Mouse (Mus musculus): ENCODE measurements around the gene Fermt2. TPM values are rescaled to one million over a fixed set of nuclear protein-coding genes. Genes with fewer than 3 reads are reported as not detected.
"Not testable (repeated sequence)": the region's sequence is repeated elsewhere in the genome, so short reads cannot be mapped to it uniquely, and the experiment has no call there.

The Fermt2 gene
- polyA plus RNA-seq, 1 experiment from 2014 or later: 175 TPM

DNA sequence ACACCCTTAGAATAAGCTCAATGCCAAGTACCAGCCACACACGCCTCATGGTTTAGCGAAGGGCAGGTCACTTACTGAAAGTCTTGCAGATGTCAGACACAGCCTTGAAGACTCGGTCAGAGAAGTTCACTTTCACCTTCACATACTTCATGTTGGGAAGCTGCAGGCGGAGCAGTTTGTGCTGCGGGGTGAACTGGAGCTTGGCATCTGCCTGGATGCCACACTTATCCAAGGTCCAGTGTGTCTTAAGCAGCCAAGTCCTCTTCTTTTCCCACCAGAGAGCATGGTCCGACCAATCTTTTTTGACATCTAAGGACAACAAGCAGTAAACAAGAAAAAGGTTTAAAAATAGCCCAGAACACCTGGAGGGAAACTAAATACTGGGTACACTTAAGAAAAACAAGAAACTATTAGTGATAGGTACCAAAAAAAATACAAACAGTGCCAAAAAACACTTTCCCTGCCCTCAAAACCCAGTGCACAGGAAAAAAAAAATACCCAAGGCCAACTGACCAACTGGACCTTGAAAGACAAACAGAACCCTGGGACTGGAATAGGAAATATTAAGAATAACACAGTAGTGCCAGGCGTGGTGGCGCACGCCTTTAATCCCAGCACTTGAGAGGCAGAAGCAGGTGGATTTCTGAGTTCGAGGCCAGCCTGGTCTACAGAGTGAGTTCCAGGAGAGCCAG lies 25.4 kb downstream of the Fermt2 start:
- no peaks in the 10 kb centered on the region for H3K9me3 ChIP-seq

DNA sequence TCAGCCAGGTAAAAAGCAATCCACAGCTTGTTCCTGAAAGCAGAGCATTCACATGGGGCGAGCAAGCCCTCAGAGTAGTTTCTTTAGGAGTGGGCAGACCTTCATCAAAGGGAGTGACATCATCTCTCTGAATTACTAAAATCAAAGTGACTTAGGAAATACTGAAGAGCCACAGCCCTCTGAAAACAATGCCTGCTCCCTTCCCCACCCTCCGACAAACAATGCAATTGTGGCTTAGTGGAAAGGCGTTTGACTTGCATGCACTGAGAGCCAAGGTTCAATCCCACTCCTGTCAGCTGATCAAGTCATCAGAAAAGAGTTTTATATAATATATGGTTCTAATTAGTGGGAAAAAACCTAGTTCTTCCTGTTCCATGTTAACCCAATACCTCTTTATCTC lies 26.0 kb downstream of the Fermt2 start:
- Histone ChIP-seq H3K4me1 (peaks cover 40% of the 10 kb centered on the region), H3K27ac (no peak overlapping the region), H3K27me3 (ENCODE audit: insufficient read depth, poor library complexity, severe bottlenecking) (no peaks in the 10 kb centered on the region), H3K36me3 (peaks cover 45% of the 10 kb centered on the region), H3K4me3 (no peak overlapping the region), H3K9me3 (no peaks in the 10 kb centered on the region)
- 75% methylated on average over 3 of the region's 3 CpGs for WGBS
- DNase-seq (ENCODE audit: low spot score): no peak

More for the DNA sequence above, 25.4 kb downstream of the Fermt2 start:
- peaks cover 45% of the 10 kb centered on the region for H3K4me1 ChIP-seq
- DNase-seq (ENCODE audit: low spot score): no peak
- 87% methylated on average over 10 of the region's 10 CpGs for WGBS
- H3K4me3 ChIP-seq: no peak overlapping the region
- no peaks in the 10 kb centered on the region for H3K27me3 ChIP-seq (ENCODE audit: insufficient read depth, poor library complexity, severe bottlenecking)
- no peak overlapping the region for H3K27ac ChIP-seq
- peaks cover 41% of the 10 kb centered on the region for H3K36me3 ChIP-seq

DNA sequence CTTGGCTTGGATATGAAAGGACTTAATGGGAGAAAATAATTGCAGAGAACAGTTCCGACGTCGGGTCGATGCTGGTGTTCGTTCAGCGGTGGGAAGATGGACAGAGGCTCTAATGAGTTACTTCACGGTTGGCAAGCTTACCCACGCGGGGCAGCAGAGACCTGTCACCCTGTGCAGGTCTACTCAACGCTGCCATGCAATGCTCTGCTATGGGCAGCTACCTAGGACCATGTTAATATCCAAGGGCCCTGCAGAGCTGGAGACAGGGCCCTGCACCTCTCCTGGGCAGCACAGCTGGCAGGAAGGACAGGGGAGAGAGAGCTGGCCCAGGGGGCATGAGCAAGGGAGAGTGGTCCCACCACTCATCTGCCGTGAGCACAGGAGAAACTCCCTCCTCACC lies 29.9 kb downstream of the Fermt2 start:
- 95% methylated on average over 11 of the region's 11 CpGs for WGBS
- peaks cover 69% of the 10 kb centered on the region for H3K36me3 ChIP-seq

DNA sequence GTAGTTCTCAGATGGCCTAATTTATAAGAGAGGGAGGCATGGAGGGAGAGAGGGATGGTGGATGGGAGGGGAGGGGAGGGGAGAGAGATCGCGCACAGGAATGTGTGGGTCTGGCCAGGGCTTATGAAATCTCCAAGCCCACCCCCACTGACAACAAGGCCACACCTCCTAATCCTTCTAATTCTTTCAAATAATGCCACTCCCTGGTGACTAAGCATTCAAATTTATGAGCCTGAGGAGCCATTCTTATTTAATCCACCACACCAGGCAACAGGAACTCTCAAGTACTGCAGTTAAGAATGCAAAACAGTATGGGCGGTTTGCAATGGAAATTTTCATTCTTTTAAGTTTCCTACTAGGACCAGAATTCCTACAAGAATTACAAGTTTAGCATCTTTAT lies 32.8 kb downstream of the Fermt2 start:
- Histone ChIP-seq H3K9me3 (no peaks in the 10 kb centered on the region), H3K27me3 (ENCODE audit: insufficient read depth, poor library complexity, severe bottlenecking) (no peaks in the 10 kb centered on the region), H3K4me1 (peaks cover 13% of the 10 kb centered on the region), H3K4me3 (no peak overlapping the region), H3K27ac (no peak overlapping the region), H3K36me3 (peaks cover 68% of the 10 kb centered on the region)
- no peak for DNase-seq (ENCODE audit: low spot score)
- 98% methylated on average over 3 of the region's 3 CpGs for WGBS

More for the DNA sequence above, 29.9 kb downstream of the Fermt2 start:
- Histone ChIP-seq H3K9me3 (no peaks in the 10 kb centered on the region), H3K27me3 (ENCODE audit: insufficient read depth, poor library complexity, severe bottlenecking) (no peaks in the 10 kb centered on the region), H3K4me1 (peaks cover 12% of the 10 kb centered on the region), H3K27ac (no peak overlapping the region), H3K4me3 (no peak overlapping the region)
- DNase-seq (ENCODE audit: low spot score): no peak

DNA sequence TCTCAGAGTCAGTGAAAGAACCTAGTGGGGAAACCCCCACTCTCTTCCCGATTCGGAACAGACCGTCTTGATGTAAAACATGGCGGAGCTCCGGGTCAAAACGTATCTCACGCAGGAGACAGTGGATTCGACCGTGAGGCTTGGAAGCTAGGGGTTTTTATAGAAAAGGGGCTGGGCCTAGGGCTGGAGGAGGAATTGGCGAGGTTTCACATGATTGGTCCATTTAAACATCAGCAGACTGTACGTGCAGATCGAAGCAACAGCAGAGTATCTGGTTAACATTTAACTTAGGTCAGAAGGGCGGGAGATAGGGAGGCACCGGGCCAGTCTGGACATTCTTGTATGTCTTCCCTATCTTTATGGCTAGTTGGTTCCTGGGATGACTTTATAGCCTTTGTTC lies 34.1 kb downstream of the Fermt2 start:
- not testable (repeated sequence) for H3K4me3 ChIP-seq; DNase-seq (ENCODE audit: low spot score); H3K9me3 ChIP-seq; H3K27me3 ChIP-seq (ENCODE audit: insufficient read depth, poor library complexity, severe bottlenecking); H3K27ac ChIP-seq
- Histone ChIP-seq H3K4me1 (peaks cover 13% of the 10 kb centered on the region), H3K36me3 (peaks cover 72% of the 10 kb centered on the region)
- 91% methylated on average over 14 of the region's 14 CpGs for WGBS

DNA sequence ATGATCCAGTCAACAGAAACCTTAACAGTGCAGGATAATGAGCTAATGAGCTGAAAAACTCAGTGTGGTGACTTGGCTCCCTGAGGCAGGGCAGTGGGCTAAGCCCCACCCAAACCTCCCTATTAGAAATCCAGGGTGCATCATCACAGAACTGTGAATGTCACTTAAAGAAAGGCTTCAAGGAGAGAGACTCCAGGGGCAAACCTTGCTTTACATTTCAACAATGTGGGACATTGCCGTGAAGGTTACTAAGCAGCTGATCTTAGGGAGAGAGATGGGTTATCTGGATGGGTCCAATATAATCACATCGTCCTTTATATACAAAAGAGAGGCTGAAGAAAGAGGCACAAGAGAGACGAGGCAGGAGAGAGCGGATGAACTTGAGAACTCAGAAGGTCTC lies 36.0 kb downstream of the Fermt2 start:
- Histone ChIP-seq H3K9me3 (no peaks in the 10 kb centered on the region), H3K27me3 (ENCODE audit: insufficient read depth, poor library complexity, severe bottlenecking) (no peaks in the 10 kb centered on the region), H3K4me3 (no peak overlapping the region), H3K4me1 (peaks cover 5% of the 10 kb centered on the region; the same call in 1 of the 2 replicates), H3K27ac (no peak overlapping the region), H3K36me3 (peaks cover 63% of the 10 kb centered on the region)
- no peak for DNase-seq (ENCODE audit: low spot score)
- WGBS: 94% methylated on average over 4 of the region's 4 CpGs

DNA sequence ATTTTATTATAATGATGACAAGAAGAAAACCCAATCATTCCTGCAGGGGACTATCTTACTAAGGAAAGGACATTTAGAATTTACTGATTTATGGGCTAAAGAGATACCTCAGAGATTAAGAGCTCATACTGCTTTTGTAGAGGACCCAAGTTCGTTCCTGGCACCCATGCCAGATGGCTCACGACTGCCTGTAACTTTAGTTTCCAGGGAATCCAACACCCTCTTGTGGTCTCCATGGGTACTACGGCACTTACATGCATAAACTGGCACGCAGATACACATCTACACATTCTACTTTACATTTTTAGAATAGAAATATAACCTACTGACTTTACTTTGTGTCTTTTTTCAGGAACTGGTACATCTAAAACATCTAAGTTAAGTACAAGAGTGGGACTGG lies 37.2 kb downstream of the Fermt2 start:
- Histone ChIP-seq H3K4me1 (peaks cover 5% of the 10 kb centered on the region; the same call in 1 of the 2 replicates), H3K4me3 (no peak overlapping the region), H3K27me3 (ENCODE audit: insufficient read depth, poor library complexity, severe bottlenecking) (no peaks in the 10 kb centered on the region), H3K27ac (no peak overlapping the region), H3K36me3 (peaks cover 53% of the 10 kb centered on the region), H3K9me3 (no peaks in the 10 kb centered on the region)
- no peak for DNase-seq (ENCODE audit: low spot score)
- 91% methylated on average over 4 of the region's 4 CpGs for WGBS

DNA sequence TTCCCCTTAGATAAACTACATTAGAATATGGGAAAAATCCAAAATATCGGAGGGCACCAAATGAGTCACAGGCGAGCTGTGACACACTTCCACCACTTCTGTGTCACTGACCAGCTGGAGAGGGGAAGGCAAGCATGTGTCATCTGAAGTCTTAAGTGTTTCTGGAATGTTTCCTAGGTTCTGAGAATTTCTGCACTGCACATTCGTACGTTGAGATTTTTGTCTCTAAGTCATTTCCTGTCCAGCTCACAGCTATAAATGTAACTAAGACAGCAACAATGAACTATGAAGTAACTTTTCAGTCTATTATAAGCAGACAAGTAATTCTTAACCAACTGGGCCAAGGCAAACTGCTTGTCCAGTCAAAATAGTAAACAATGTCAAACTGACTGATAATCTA lies 37.9 kb downstream of the Fermt2 start:
- 60% methylated on average over 4 of the region's 4 CpGs for WGBS
- no peak overlapping the region for H3K27ac ChIP-seq
- H3K27me3 ChIP-seq (ENCODE audit: insufficient read depth, poor library complexity, severe bottlenecking): no peaks in the 10 kb centered on the region
- DNase-seq (ENCODE audit: low spot score): no peak
- H3K4me1 ChIP-seq: peaks cover 5% of the 10 kb centered on the region; the same call in 1 of the 2 replicates
- no peaks in the 10 kb centered on the region for H3K9me3 ChIP-seq
- no peak overlapping the region for H3K4me3 ChIP-seq
- H3K36me3 ChIP-seq: peaks cover 53% of the 10 kb centered on the region

DNA sequence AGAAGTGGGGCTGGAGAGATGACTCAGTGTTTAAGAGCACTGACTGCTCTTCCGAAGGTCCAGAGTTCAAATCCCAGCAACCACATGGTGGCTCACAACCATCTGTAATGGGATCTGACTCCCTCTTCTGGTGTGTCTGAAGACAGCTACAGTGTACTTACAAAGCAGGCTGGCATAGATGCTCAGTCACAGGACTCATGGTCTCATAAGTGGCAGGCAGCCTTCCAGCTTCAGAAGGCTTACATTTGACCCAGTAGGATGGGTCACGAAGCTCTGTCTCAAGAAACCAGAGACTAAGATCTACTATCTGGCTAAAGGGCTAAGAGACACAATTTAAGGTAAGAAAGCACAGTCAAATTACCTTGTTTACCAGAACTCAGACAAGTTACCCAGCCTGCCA lies 42.7 kb downstream of the Fermt2 start:
- H3K36me3 ChIP-seq: peaks cover 50% of the 10 kb centered on the region
- H3K4me1 ChIP-seq; H3K27me3 ChIP-seq (ENCODE audit: insufficient read depth, poor library complexity, severe bottlenecking); H3K27ac ChIP-seq; H3K9me3 ChIP-seq; H3K4me3 ChIP-seq; DNase-seq (ENCODE audit: low spot score): not testable (repeated sequence)
- WGBS: 91% methylated on average over 2 of the region's 2 CpGs

DNA sequence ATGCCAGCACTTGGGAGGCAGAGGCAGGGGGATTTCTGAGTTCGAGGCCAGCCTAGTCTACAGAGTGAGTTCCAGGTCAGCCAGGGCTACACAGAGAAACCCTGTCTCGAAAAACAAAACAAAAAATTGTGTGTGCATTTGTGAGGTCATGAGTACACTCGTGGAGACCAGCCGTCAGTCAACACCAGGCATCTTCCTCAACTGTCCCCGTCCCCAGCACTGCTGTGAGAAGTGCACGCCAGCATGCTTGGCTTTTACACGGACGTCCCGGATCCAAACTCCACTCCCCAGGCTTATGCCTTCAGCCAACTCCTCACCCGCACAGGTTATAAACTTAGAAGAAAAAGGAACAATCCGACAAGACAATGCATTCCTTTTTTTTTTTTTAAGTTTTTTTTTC lies 46.6 kb downstream of the Fermt2 start:
- Histone ChIP-seq H3K36me3 (peaks cover 62% of the 10 kb centered on the region), H3K4me1 (peaks cover 13% of the 10 kb centered on the region; the same call in 1 of the 2 replicates)
- H3K4me3 ChIP-seq; DNase-seq (ENCODE audit: low spot score); H3K9me3 ChIP-seq; H3K27me3 ChIP-seq (ENCODE audit: insufficient read depth, poor library complexity, severe bottlenecking); H3K27ac ChIP-seq: not testable (repeated sequence)
- 91% methylated on average over 11 of the region's 11 CpGs for WGBS

DNA sequence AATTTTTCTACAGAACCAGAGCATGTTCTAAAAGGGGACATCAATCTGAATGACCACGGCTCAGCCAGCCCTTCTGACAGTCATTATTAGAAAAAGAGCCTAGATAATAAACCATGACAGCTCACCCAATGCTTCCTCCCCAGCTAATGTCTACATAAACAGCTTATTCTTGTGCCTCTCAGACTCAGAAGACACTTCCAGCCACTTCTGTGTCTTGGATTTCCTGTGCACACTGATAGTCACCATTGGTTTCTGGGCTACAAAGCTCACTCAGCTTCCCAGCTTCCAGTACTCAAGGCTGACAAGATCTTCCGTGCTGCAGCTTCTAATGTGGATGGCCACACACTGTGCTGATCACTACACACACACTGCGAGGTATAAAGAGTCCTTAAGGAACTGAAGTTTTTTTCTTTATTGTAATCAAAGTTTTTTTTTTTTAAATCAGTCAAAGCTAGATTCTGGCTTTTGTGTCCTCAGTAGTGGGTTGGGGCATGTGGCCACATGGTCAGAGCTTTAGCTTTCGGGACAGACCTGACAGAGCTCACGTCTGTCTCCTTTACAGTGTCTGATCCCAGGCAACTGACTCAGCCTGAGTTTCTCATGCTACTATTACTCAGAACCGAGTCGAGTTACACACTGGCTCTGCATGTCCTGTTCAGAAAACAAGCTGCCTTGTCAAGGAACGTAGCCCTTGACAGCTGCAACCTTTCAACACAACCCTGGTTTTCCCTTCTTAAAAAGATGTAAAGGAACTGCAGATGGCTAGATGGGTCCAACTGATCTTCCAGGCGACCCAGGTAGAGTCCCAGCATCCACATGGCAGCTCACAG lies 50.7 kb downstream of the Fermt2 start:
- peaks cover 62% of the 10 kb centered on the region for H3K36me3 ChIP-seq

DNA sequence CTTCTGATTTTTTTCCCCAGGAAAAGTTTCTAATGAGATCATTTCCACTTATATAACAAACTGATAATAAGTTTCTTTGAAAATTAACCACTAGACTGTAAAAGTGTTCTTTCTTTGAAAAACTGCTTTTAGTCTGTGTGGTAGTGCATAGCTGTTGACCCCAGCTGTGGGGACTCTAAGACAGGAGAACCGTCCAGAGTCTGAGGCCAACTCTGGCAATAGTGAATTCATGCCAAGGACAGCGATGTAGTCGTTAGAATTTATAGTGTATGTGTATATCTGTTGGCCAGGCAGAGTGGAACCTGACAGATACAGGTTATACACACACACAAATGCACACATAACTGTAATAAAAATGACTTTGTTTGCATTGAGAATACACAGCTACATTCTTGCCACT lies 51.4 kb downstream of the Fermt2 start:
- H3K9me3 ChIP-seq: no peaks in the 10 kb centered on the region
- no peak overlapping the region for H3K4me3 ChIP-seq
- H3K27ac ChIP-seq: no peak overlapping the region
- H3K4me1 ChIP-seq: peaks cover 17% of the 10 kb centered on the region
- 72% methylated on average over 3 of the region's 3 CpGs for WGBS
- no peaks in the 10 kb centered on the region for H3K27me3 ChIP-seq (ENCODE audit: insufficient read depth, poor library complexity, severe bottlenecking)
- peaks cover 66% of the 10 kb centered on the region for H3K36me3 ChIP-seq
- DNase-seq (ENCODE audit: low spot score): no peak

More for the DNA sequence above, 50.7 kb downstream of the Fermt2 start:
- H3K9me3 ChIP-seq: no peaks in the 10 kb centered on the region
- H3K4me1 ChIP-seq: peaks cover 17% of the 10 kb centered on the region
- no peak overlapping the region for H3K4me3 ChIP-seq
- no peak for DNase-seq (ENCODE audit: low spot score)
- 52% methylated on average over 9 of the region's 9 CpGs for WGBS
- peak overlapping the region; percentile 33; the same call in 1 of the 2 replicates for H3K27ac ChIP-seq
- H3K27me3 ChIP-seq (ENCODE audit: insufficient read depth, poor library complexity, severe bottlenecking): no peaks in the 10 kb centered on the region

DNA sequence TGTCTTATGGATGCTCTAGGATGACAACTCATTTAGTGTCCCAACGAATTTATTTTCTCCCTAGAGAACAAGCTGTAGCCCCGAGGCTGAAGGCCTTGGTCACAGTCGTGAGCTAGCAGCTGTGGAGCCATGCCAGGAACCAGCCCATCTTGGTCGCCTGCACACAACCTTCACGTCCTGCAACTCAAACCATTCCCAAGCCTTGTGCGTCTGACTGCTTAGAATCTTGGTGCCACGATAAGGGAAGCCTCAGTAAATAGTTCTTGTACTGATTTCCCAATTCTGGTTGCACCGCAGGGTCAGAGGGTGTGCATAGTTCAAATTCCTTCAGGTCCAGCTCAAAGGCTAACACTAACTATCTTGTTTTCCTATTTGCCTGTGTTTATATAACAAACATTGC lies 52.3 kb downstream of the Fermt2 start:
- Histone ChIP-seq H3K36me3 (peaks cover 69% of the 10 kb centered on the region), H3K27ac (peak overlapping the region; percentile 7; the same call in 1 of the 2 replicates), H3K27me3 (ENCODE audit: insufficient read depth, poor library complexity, severe bottlenecking) (no peaks in the 10 kb centered on the region), H3K4me3 (no peak overlapping the region), H3K4me1 (peaks cover 17% of the 10 kb centered on the region), H3K9me3 (no peaks in the 10 kb centered on the region)
- whole genome bisulfite sequencing: 28% methylated on average over 8 of the region's 8 CpGs
- no peak for DNase-seq (ENCODE audit: low spot score)
